Mouse (Mus musculus) lung, postnatal 10 days (tissue): Measurements from ENCODE around the gene Unk.

ENCODE experiments used
- DNase-seq: peaks from one replicate; pipeline ENCODE4 v3.0.0; 2021

Unk gene

GRCm38 (mm10) chr11:116030898-116031845, 1.1 kb downstream of the Unk start:
- peak; percentile 43 for DNase-seq

GRCm38 (mm10) chr11:116034584-116034983, 4.5 kb downstream of the Unk start:
- DNase-seq = no peak

GRCm38 (mm10) chr11:116036671-116037070, 6.5 kb downstream of the Unk start:
- no peak for DNase-seq

- no peak for DNase-seq
These were observed 7.7 kb downstream of the Unk start for GRCm38 (mm10) chr11:116037826-116038225.

GRCm38 (mm10) chr11:116040593-116040992, 10.5 kb downstream of the Unk start:
- DNase-seq = no peak

GRCm38 (mm10) chr11:116041833-116042232, 11.7 kb downstream of the Unk start:
- DNase-seq = no peak

- no peak for DNase-seq
These were observed 12.4 kb downstream of the Unk start for GRCm38 (mm10) chr11:116042372-116043138.

- no peak for DNase-seq
These were observed 13.2 kb downstream of the Unk start for GRCm38 (mm10) chr11:116043286-116043685.

GRCm38 (mm10) chr11:116045173-116045572, 15.1 kb downstream of the Unk start:
- DNase-seq = no peak

- DNase-seq = no peak
These were observed 19.5 kb downstream of the Unk start for GRCm38 (mm10) chr11:116049610-116050009.

GRCm38 (mm10) chr11:116050196-116050595, 20.1 kb downstream of the Unk start:
- DNase-seq = peak; percentile 54

GRCm38 (mm10) chr11:116053510-116054229, 23.5 kb downstream of the Unk start:
- DNase-seq = peak; percentile 68

GRCm38 (mm10) chr11:116055873-116056272, 25.8 kb downstream of the Unk start:
- DNase-seq = no peak

GRCm38 (mm10) chr11:116057237-116057881, 27.2 kb downstream of the Unk start:
- no peak for DNase-seq

- no peak for DNase-seq
These were observed 28.0 kb downstream of the Unk start for GRCm38 (mm10) chr11:116058022-116058614.

- DNase-seq = no peak
These were observed 29.0 kb downstream of the Unk start for GRCm38 (mm10) chr11:116058868-116059690.

GRCm38 (mm10) chr11:116059691-116060025, 29.5 kb downstream of the Unk start:
- DNase-seq = no peak

- peak; percentile 74 for DNase-seq
These were observed 30.5 kb downstream of the Unk start for GRCm38 (mm10) chr11:116060596-116060995.

GRCm38 (mm10) chr11:116061641-116062415, 31.7 kb downstream of the Unk start:
- DNase-seq = no peak

GRCm38 (mm10) chr11:116062521-116062920, 32.4 kb downstream of the Unk start:
- no peak for DNase-seq

GRCm38 (mm10) chr11:116063562-116063961, 33.4 kb downstream of the Unk start:
- DNase-seq = no peak
